Mouse (Mus musculus) CH12.LX (cell line): ENCODE results near the gene Mapk8ip1. TPM values are rescaled to one million over a fixed set of nuclear protein-coding genes. Genes with fewer than 3 reads are reported as not detected.

Source experiments
- DNase-seq: peaks from one replicate; pipeline ENCODE4 v3.0.0-alpha.2; 2013; ENCODE audit errors: extremely low read depth
- H3K27ac ChIP-seq: 2 replicates; pipeline ENCODE4 v1.5.1; 2012; ENCODE audit warnings: low read depth, mild to moderate bottlenecking, control low read depth, moderate library complexity; ENCODE audit not compliant: insufficient read depth
- H3K27me3 ChIP-seq: replicated peaks from 2 replicates; pipeline ENCODE3; 2012; ENCODE audit warnings: inconsistent platforms
- H3K36me3 ChIP-seq, 2 experiments: replicated peaks in 1 of 2; 2 replicates each; pipeline versions ENCODE3 to v1.6.1; 2012; ENCODE audit warnings: inconsistent platforms in 1 of 2, low read length in 1 of 2, mild to moderate bottlenecking in 1 of 2, mixed read lengths in 1 of 2, moderate library complexity in 1 of 2; ENCODE audit not compliant: control insufficient read depth in 1 of 2, insufficient read depth in 1 of 2
- H3K4me1 ChIP-seq, 2 experiments: 2 replicates each; pipeline ENCODE4 v1.6.1; 2012; ENCODE audit warnings: inconsistent platforms in 1 of 2, moderate library complexity in 1 of 2; ENCODE audit not compliant: insufficient read depth in 2 of 2, control insufficient read depth in 1 of 2
- H3K4me2 ChIP-seq: 2 replicates; pipeline ENCODE4 v1.6.1; 2012; ENCODE audit warnings: low read depth, mild to moderate bottlenecking, control low read depth; ENCODE audit not compliant: poor library complexity, insufficient read depth, severe bottlenecking
- H3K4me3 ChIP-seq, 3 experiments: fragments of 150-350 bp in 1 of 3; sonication (generic) in 1 of 3; replicated peaks in 1 of 3; 2 replicates each; pipeline versions ENCODE3 to v1.5.1; 2011 to 2012; ENCODE audit warnings: low read depth in 2 of 3, low read length in 2 of 3, mild to moderate bottlenecking in 2 of 3, moderate library complexity in 2 of 3, control low read depth in 1 of 3, improper control_type of control experiment in 1 of 3, inconsistent platforms in 1 of 3, mixed read lengths in 1 of 3; ENCODE audit not compliant: poor library complexity in 1 of 3
- H3K79me2 ChIP-seq: replicated peaks from 2 replicates; pipeline ENCODE4 v1.6.1; 2012; ENCODE audit warnings: mild to moderate bottlenecking, moderate library complexity; ENCODE audit not compliant: control insufficient read depth, poor library complexity, insufficient read depth, severe bottlenecking; ENCODE audit errors: extremely low read depth
- H3K9ac ChIP-seq: 2 replicates; pipeline ENCODE4 v1.6.1; 2012; ENCODE audit warnings: low read depth, mild to moderate bottlenecking, control low read depth, moderate library complexity; ENCODE audit not compliant: insufficient read depth
- H3K9me3 ChIP-seq: replicated peaks from 2 replicates; pipeline ENCODE3; 2012; ENCODE audit warnings: low read length, inconsistent platforms, mixed read lengths
- BHLHE40 ChIP-seq: IDR thresholded peaks from 2 replicates; pipeline ENCODE4 v1.6.1; 2011; ENCODE audit warnings: mild to moderate bottlenecking, low read depth, low read length, improper control_type of control experiment
- CHD1 ChIP-seq: IDR thresholded peaks from 2 replicates; pipeline ENCODE4 v1.6.1; 2012; ENCODE audit warnings: low read depth, low read length, improper control_type of control experiment, inconsistent platforms
- CHD2 ChIP-seq: IDR thresholded peaks from 2 replicates; pipeline ENCODE4 v1.6.1; 2011; ENCODE audit warnings: low read length, improper control_type of control experiment
- CTCF ChIP-seq, 2 experiments: IDR thresholded peaks in 1 of 2; conservative IDR thresholded peaks in 1 of 2; 2 replicates each; pipeline ENCODE4 v1.5.1; 2011 to 2012; ENCODE audit warnings: low read depth in 2 of 2, low read length in 2 of 2, improper control_type of control experiment in 1 of 2, inconsistent platforms in 1 of 2, mild to moderate bottlenecking in 1 of 2, moderate library complexity in 1 of 2
- E2F4 ChIP-seq: IDR thresholded peaks from 2 replicates; pipeline ENCODE4 v1.6.1; 2011; ENCODE audit warnings: low read depth, low read length, improper control_type of control experiment; ENCODE audit not compliant: insufficient replicate concordance
- ELF1 ChIP-seq: IDR thresholded peaks from 2 replicates; pipeline ENCODE4 v1.6.1; 2014; ENCODE audit warnings: low read depth, mild to moderate bottlenecking, inconsistent platforms, low read length, improper control_type of control experiment
- JUND ChIP-seq: conservative IDR thresholded peaks from 2 replicates; pipeline ENCODE4 v1.6.1; 2011; ENCODE audit warnings: low read depth, low read length, improper control_type of control experiment
- KAT2A ChIP-seq: IDR thresholded peaks from 2 replicates; pipeline ENCODE4 v1.6.1; 2012; ENCODE audit warnings: low read length, improper control_type of control experiment, inconsistent platforms; ENCODE audit not compliant: insufficient replicate concordance
- MAX ChIP-seq: IDR thresholded peaks from 2 replicates; pipeline ENCODE4 v1.6.1; 2011; ENCODE audit warnings: low read length, improper control_type of control experiment
- MEF2A ChIP-seq: IDR thresholded peaks from 2 replicates; pipeline ENCODE4 v1.6.1; 2014; ENCODE audit warnings: low read depth, mild to moderate bottlenecking, inconsistent platforms, low read length, improper control_type of control experiment, borderline replicate concordance
- MYC ChIP-seq: IDR thresholded peaks from 2 replicates; pipeline ENCODE4 v1.6.1; 2011; ENCODE audit warnings: low read depth, mild to moderate bottlenecking, improper control_type of control experiment, low read length
- NELFE ChIP-seq: IDR thresholded peaks from 2 replicates; pipeline ENCODE4 v1.6.1; 2011; ENCODE audit warnings: low read depth, low read length, improper control_type of control experiment
- NRF1 ChIP-seq: IDR thresholded peaks from 2 replicates; pipeline ENCODE4 v1.6.1; 2014; ENCODE audit warnings: low read depth, mild to moderate bottlenecking, inconsistent platforms, low read length, improper control_type of control experiment, moderate library complexity
- POLR2A ChIP-seq: IDR thresholded peaks from 2 replicates; pipeline ENCODE4 v1.6.1; 2011; ENCODE audit warnings: low read depth, mild to moderate bottlenecking, improper control_type of control experiment, low read length
- POLR2AphosphoS2 ChIP-seq: IDR thresholded peaks from 2 replicates; pipeline ENCODE4 v1.6.1; 2011; ENCODE audit warnings: low read depth, low read length, improper control_type of control experiment
- RCOR1 ChIP-seq: conservative IDR thresholded peaks from 2 replicates; pipeline ENCODE4 v1.6.1; 2012; ENCODE audit warnings: low read depth, mild to moderate bottlenecking, inconsistent platforms, low read length, improper control_type of control experiment
- SIN3A ChIP-seq: IDR thresholded peaks from 2 replicates; pipeline ENCODE4 v1.6.1; 2012; ENCODE audit warnings: low read length, improper control_type of control experiment, inconsistent platforms
- UBTF ChIP-seq: IDR thresholded peaks from 2 replicates; pipeline ENCODE4 v1.6.1; 2012; ENCODE audit warnings: low read depth, mild to moderate bottlenecking, inconsistent platforms, low read length, improper control_type of control experiment, moderate library complexity
- USF2 ChIP-seq: conservative IDR thresholded peaks from 2 replicates; pipeline ENCODE4 v1.6.1; 2011; ENCODE audit warnings: low read depth, low read length, improper control_type of control experiment
- dilution Hi-C: fragments of 300-500 bp; cut with MboI; formaldehyde crosslinking; loops from 2 replicates; pipeline ENCODE4 v1.14.3; 2020; ENCODE audit warnings: low sequenced_read_pairs; ENCODE audit not compliant: extremely low pct_unique_long_range_greater_than_20kb, extremely low pct_ligation_motif_present
- in situ Hi-C: fragments of 300-500 bp; cut with MboI; formaldehyde crosslinking; loops from 3 replicates; pipeline ENCODE4 v1.14.3; 2019; ENCODE audit warnings: low sequenced_read_pairs, low pct_ligation_motif_present, low pct_unique_long_range_greater_than_20kb, mixed read lengths
- polyA plus RNA-seq: library from polyadenylated mRNA; unstranded; fragments of >175 nt; gene quantifications from 2 replicates; pipeline ENCODE4 v1.2.1, GENCODE M21; 2012; ENCODE audit warnings: low read depth; ENCODE audit not compliant: insufficient read length
- total RNA-seq, 2 experiments: library from RNA; depleted of rRNA; stranded (reverse); fragments of 300-350 nt in 1 of 2; fragments of >200 nt in 1 of 2; gene quantifications; 2 replicates each; pipeline ENCODE4 v1.2.3; 2012 to 2014

Mapk8ip1 gene
- total and polyA plus RNA-seq, 3 experiments, result 5.4 to 13.0 (median 5.5) TPM

GRCm38 (mm10) chr2:92446656-92447055 lies 45.6 kb upstream of the Mapk8ip1 start:
- dilution Hi-C loops, result no loop called here
- Histone ChIP-seq H3K4me2 (no peak overlapping the region), H3K4me3 (no peak overlapping the region), H3K27ac (no peak overlapping the region), H3K79me2 (no peaks in the 10 kb centered on the region), H3K9me3 (no peaks in the 10 kb centered on the region), H3K9ac (no peak overlapping the region), H3K4me1 (peaks cover 3 to 4% of the 10 kb centered on the region in 2 experiments; a peak in 1 of 4 replicates), H3K27me3 (peaks cover 2% of the 10 kb centered on the region), H3K36me3 (no peaks in the 10 kb centered on the region)
- no peak for DNase-seq
- in situ Hi-C loops, result loop anchor here (10.0 kb wide), 1 partner anchor 392 kb away; no protein-coding TSS in a partner anchor
- TF ChIP-seq KAT2A, result no peak
- TF ChIP-seq NELFE, result no peak
- no peak for TF ChIP-seq MYC
- TF ChIP-seq ELF1, result no peak
- no peak for TF ChIP-seq NRF1
- no peak for TF ChIP-seq UBTF
- no peak for TF ChIP-seq RCOR1
- no peak for TF ChIP-seq MEF2A

GRCm38 (mm10) chr2:92445890-92446289 lies 44.8 kb upstream of the Mapk8ip1 start:
- no peak overlapping the region for H3K27ac ChIP-seq
- no peaks in the 10 kb centered on the region for H3K36me3 ChIP-seq
- peaks cover 3 to 4% of the 10 kb centered on the region in 2 experiments; a peak in 1 of 4 replicates for H3K4me1 ChIP-seq
- no peak overlapping the region for H3K4me3 ChIP-seq
- dilution Hi-C loops (no loop called here), in situ Hi-C loops (loop anchor here (10.0 kb wide), 1 partner anchor 391 kb away; no protein-coding TSS in a partner anchor)
- H3K4me2 ChIP-seq, result no peak overlapping the region
- no peak for DNase-seq
- TF ChIP-seq POLR2AphosphoS2, result no peak
- TF ChIP-seq NELFE, result no peak
- no peak for TF ChIP-seq NRF1
- no peak for TF ChIP-seq ELF1
- no peak for TF ChIP-seq SIN3A
- no peak for TF ChIP-seq CHD2
- no peak for TF ChIP-seq USF2
- TF ChIP-seq JUND, result no peak
- no peak for TF ChIP-seq KAT2A
- no peak for TF ChIP-seq MEF2A
- no peak for TF ChIP-seq BHLHE40
- TF ChIP-seq POLR2A, result no peak
- TF ChIP-seq CTCF (conservative IDR thresholded peaks at IDR 0.05 in 1 of 2, IDR thresholded peaks at IDR 0.05 in 1 of 2; ENCODE audit: low read depth in 2 of 2, low read length in 2 of 2), result no peak
- no peak for TF ChIP-seq MAX
- no peak for TF ChIP-seq CHD1
- TF ChIP-seq MYC, result no peak
- no peak for TF ChIP-seq E2F4
- no peaks in the 10 kb centered on the region for H3K79me2 ChIP-seq
- H3K9me3 ChIP-seq, result no peaks in the 10 kb centered on the region
- H3K27me3 ChIP-seq, result peaks cover 5% of the 10 kb centered on the region
- H3K9ac ChIP-seq, result no peak overlapping the region
